Mouse (Mus musculus): ENCODE measurements around the gene Myrfl. TPM values are rescaled to one million over a fixed set of nuclear protein-coding genes. Genes with fewer than 3 reads are reported as not detected.

Myrfl gene
- not detected for polyA plus RNA-seq (2014; fragmentation: Illumina TruSeq; extraction: RNeasy Lipid Tissue Mini Kit (QIAGEN cat#74804); ENCODE audit: low read depth, low replicate concordance)

GRCm38 (mm10) chr10:116896336-116897177, at the start of gene Myrfl:
Gene Myrfl (minus strand): TSS chr10:116896919.

Other genes starting within 250 kb of the Myrfl start
- 10.5 TPM for gene Rab3ip, start 53.9 kb upstream of the Myrfl start, polyA plus RNA-seq (2014; fragmentation: Illumina TruSeq; extraction: RNeasy Lipid Tissue Mini Kit (QIAGEN cat#74804); ENCODE audit: low read depth, low replicate concordance)
- gene Gm10271, start 75.7 kb upstream of the Myrfl start, polyA plus RNA-seq (2014; fragmentation: Illumina TruSeq; extraction: RNeasy Lipid Tissue Mini Kit (QIAGEN cat#74804); ENCODE audit: low read depth, low replicate concordance): not detected
- gene Best3, start 89.4 kb upstream of the Myrfl start, polyA plus RNA-seq (2014; fragmentation: Illumina TruSeq; extraction: RNeasy Lipid Tissue Mini Kit (QIAGEN cat#74804); ENCODE audit: low read depth, low replicate concordance): not detected
- gene Lrrc10, start 148.4 kb upstream of the Myrfl start, polyA plus RNA-seq (2014; fragmentation: Illumina TruSeq; extraction: RNeasy Lipid Tissue Mini Kit (QIAGEN cat#74804); ENCODE audit: low read depth, low replicate concordance): not detected
- gene Cct2, start 166.9 kb upstream of the Myrfl start, polyA plus RNA-seq (2014; fragmentation: Illumina TruSeq; extraction: RNeasy Lipid Tissue Mini Kit (QIAGEN cat#74804); ENCODE audit: low read depth, low replicate concordance): 260 TPM

All from adrenal gland, adult 10 weeks (tissue).